Mouse (Mus musculus): Measurements from ENCODE around the gene Siglec1.
"Not testable (repeated sequence)": the region's sequence is repeated elsewhere in the genome, so short reads cannot be mapped to it uniquely, and the experiment has no call there.

Siglec1 gene

GRCm38 (mm10) chr2:131046025-131046424 lies 40.5 kb downstream of the Siglec1 start:
- DNase-seq: no peak

GRCm38 (mm10) chr2:131044989-131045720 lies 41.4 kb downstream of the Siglec1 start:
- DNase-seq: peak; percentile 53

- no peak for DNase-seq
These were observed 42.2 kb downstream of the Siglec1 start for GRCm38 (mm10) chr2:131044354-131044852.

GRCm38 (mm10) chr2:131042988-131043387 lies 43.6 kb downstream of the Siglec1 start, which contains the start of gene Gfra4:
TSS of gene Gfra4 (minus strand) at chr2:131043088.
- no peak for DNase-seq

GRCm38 (mm10) chr2:131040854-131041825 lies 45.4 kb downstream of the Siglec1 start:
- DNase-seq: peak; percentile 58

GRCm38 (mm10) chr2:131038675-131039074 lies 47.9 kb downstream of the Siglec1 start:
- no peak for DNase-seq

- DNase-seq: no peak
These were observed 48.4 kb downstream of the Siglec1 start for GRCm38 (mm10) chr2:131038197-131038596.

GRCm38 (mm10) chr2:131037226-131037990 lies 49.2 kb downstream of the Siglec1 start:
- peak; percentile 49 for DNase-seq

- DNase-seq: no peak
These were observed 49.8 kb downstream of the Siglec1 start for GRCm38 (mm10) chr2:131036757-131037156.

- no peak for DNase-seq
These were observed 50.2 kb downstream of the Siglec1 start for GRCm38 (mm10) chr2:131036343-131036742.

- not testable (repeated sequence) for DNase-seq
These were observed 55.2 kb downstream of the Siglec1 start for GRCm38 (mm10) chr2:131031406-131031805.

GRCm38 (mm10) chr2:131030998-131031397 lies 55.6 kb downstream of the Siglec1 start:
- no peak for DNase-seq

- no peak for DNase-seq
These were observed 56.0 kb downstream of the Siglec1 start for GRCm38 (mm10) chr2:131030561-131030960.

GRCm38 (mm10) chr2:131029065-131029935 lies 57.3 kb downstream of the Siglec1 start:
- peak; percentile 35 for DNase-seq

- DNase-seq: no peak
These were observed 59.6 kb downstream of the Siglec1 start for GRCm38 (mm10) chr2:131026941-131027340.

GRCm38 (mm10) chr2:131025230-131025629 lies 61.3 kb downstream of the Siglec1 start:
- DNase-seq: no peak

Data from kidney, postnatal 10 days (tissue).